ENCODE assay signal across 15 mouse cellular contexts in the genomic region with DNA sequence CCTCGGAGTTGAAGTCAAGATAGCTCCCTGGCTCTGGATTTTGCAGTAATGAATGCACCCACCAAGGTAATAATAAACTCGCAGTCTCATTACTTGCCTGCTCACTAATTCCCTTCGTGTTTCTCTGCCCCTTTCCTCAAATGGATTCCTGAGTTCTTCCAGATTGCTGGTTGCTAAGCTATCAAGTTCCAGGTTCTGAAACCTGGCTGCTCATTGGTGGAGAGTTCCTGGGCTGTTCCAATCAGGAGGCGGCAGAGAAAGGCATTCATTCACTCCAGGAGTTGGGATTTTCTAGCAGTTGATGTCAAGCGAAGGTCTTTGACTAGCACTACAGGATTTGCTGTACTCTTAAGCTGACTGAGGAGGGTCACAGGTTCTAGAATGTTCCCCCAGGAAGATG.
DNase-seq lines count a peak whose midpoint lies in the region; ATAC-seq and TF ChIP-seq lines count a peak whose summit lies in the region.
"Had no signal": no experiment of that assay in that cellular context is flagged by ENCODE, and none has a peak within 500 bp of the region (broad histone marks: within the 10 kb centered on the region; RNA-seq: fewer than 3 reads in every experiment).

No protein-coding gene starts in this region.

- ATAC-seq in lung, embryonic 16.5 days (ENCODE audit: low read depth), result peak; percentile 45; the same call in 1 of the 2 replicates
- peak; percentile 68; the same call in 1 of the 2 replicates for ATAC-seq in limb, embryonic 15.5 days (ENCODE audit: insufficient number of reproducible peaks, low FRiP score, low TSS enrichment, low read depth)
- no peak for ATAC-seq in megakaryocyte progenitor cell, adult 5-6 weeks (replicated peaks; ENCODE audit: poor library complexity)
- ATAC-seq: midbrain, embryonic 13.5 days had no signal

- H3K4me2 ChIP-seq in lung, embryonic 16.5 days (ENCODE audit: low read depth, low read length), result no peak overlapping the region
- H3K4me2 ChIP-seq in limb, embryonic 15.5 days, result no peak overlapping the region
- H3K4me2 ChIP-seq: midbrain, embryonic 13.5 days had no signal

- H3K36me3 ChIP-seq in lung, embryonic 16.5 days (ENCODE audit: control insufficient read depth, insufficient read depth, low read length), result no peaks in the 10 kb centered on the region
- H3K36me3 ChIP-seq in kidney, adult 2 months (ENCODE audit: control insufficient read depth, insufficient read depth, low read length), result no peaks in the 10 kb centered on the region
- no peaks in the 10 kb centered on the region for H3K36me3 ChIP-seq in limb, embryonic 15.5 days
- H3K36me3 ChIP-seq: midbrain, embryonic 13.5 days had no signal

- DNase-seq in lung, postnatal 14 days, result no peak
- peak; percentile 41 for DNase-seq in embryo, embryonic 10.5 days (ENCODE audit: low spot score)
- peak; percentile 29 for DNase-seq in kidney, adult 2 months
- no peak for DNase-seq in layer of hippocampus, adult 11-12 months (ENCODE audit: low spot score)
- DNase-seq: adrenal gland, postnatal 36 days; cerebellum, adult 9-11 months; gastrocnemius, adult 2 months; heart, postnatal 36 days; lung, adult 2 months; thymus, adult 18-20 months had no signal

- H3K9me3 ChIP-seq in lung, embryonic 16.5 days (ENCODE audit: control insufficient read depth, low read length), result no peaks in the 10 kb centered on the region
- H3K9me3 ChIP-seq in limb, embryonic 15.5 days, result no peaks in the 10 kb centered on the region
- H3K9me3 ChIP-seq: midbrain, embryonic 13.5 days had no signal

- H3K27ac ChIP-seq in lung, embryonic 16.5 days (ENCODE audit: low read length), result no peak overlapping the region
- no peak overlapping the region for H3K27ac ChIP-seq in kidney, adult 2 months (ENCODE audit: insufficient read depth, low read depth, low read length)
- peak overlapping the region; percentile 50; the same call in 1 of the 2 replicates for H3K27ac ChIP-seq in limb, embryonic 15.5 days
- H3K27ac ChIP-seq: gastrocnemius, adult 2 months; midbrain, embryonic 13.5 days had no signal

- H3K4me3 ChIP-seq in lung, embryonic 16.5 days (ENCODE audit: low read length), result no peak overlapping the region
- no peak overlapping the region for H3K4me3 ChIP-seq in kidney, adult 2 months (ENCODE audit: insufficient read depth, low read depth, low read length)
- no peak overlapping the region for H3K4me3 ChIP-seq in limb, embryonic 15.5 days
- H3K4me3 ChIP-seq: erythroblast, embryonic 14.5 days; gastrocnemius, adult 2 months; midbrain, embryonic 13.5 days had no signal

- 29% methylated on average over 5 of the region's 5 CpGs for WGBS in lung, embryonic 16.5 days
- 29% methylated on average over 5 of the region's 5 CpGs for WGBS in kidney, adult 2 months
- WGBS in limb, embryonic 15.5 days, result 14% methylated on average over 5 of the region's 5 CpGs

- no peak overlapping the region for H3K9ac ChIP-seq in lung, embryonic 16.5 days (ENCODE audit: low read length)
- H3K9ac ChIP-seq in limb, embryonic 15.5 days, result no peak overlapping the region
- H3K9ac ChIP-seq: midbrain, embryonic 13.5 days had no signal

- no peak for TF ChIP-seq POLR2A in kidney, adult 2 months (IDR thresholded peaks at IDR 0.05; ENCODE audit: low read depth, low read length)

- no peak for TF ChIP-seq CTCF in kidney, adult 2 months (conservative IDR thresholded peaks at IDR 0.05; ENCODE audit: insufficient read depth, insufficient read length, low read depth, low read length)

- H3K4me1 ChIP-seq in lung, embryonic 16.5 days (replicated peaks; ENCODE audit: control insufficient read depth, insufficient read depth, low read length), result no peaks in the 10 kb centered on the region
- H3K4me1 ChIP-seq in kidney, adult 2 months (ENCODE audit: control insufficient read depth, insufficient read depth, low read length), result no peaks in the 10 kb centered on the region
- peaks cover 19% of the 10 kb centered on the region for H3K4me1 ChIP-seq in limb, embryonic 15.5 days
- H3K4me1 ChIP-seq: midbrain, embryonic 13.5 days had no signal

- H3K27me3 ChIP-seq in lung, embryonic 16.5 days (ENCODE audit: control insufficient read depth, insufficient read depth, low read depth, low read length), result no peaks in the 10 kb centered on the region
- H3K27me3 ChIP-seq in kidney, adult 2 months (replicated peaks; ENCODE audit: control insufficient read depth, insufficient read depth, low read length), result no peaks in the 10 kb centered on the region
- H3K27me3 ChIP-seq in limb, embryonic 15.5 days, result no peaks in the 10 kb centered on the region
- H3K27me3 ChIP-seq: midbrain, embryonic 13.5 days had no signal

Comparison
In these comparisons a context has a peak if more than half of its experiments do, and no peak if none do; other contexts are left out.
1. DNase-seq: peak in embryo, embryonic 10.5 days (single experiment) and kidney, adult 2 months (single experiment); none in lung, postnatal 14 days (single experiment) and layer of hippocampus, adult 11-12 months (single experiment).